Mouse (Mus musculus): Measurements from ENCODE around the gene Trim40.
A peak's percentile ranks its signal among the peaks of the same experiment; 100 is the strongest.

Trim40 gene

DNA sequence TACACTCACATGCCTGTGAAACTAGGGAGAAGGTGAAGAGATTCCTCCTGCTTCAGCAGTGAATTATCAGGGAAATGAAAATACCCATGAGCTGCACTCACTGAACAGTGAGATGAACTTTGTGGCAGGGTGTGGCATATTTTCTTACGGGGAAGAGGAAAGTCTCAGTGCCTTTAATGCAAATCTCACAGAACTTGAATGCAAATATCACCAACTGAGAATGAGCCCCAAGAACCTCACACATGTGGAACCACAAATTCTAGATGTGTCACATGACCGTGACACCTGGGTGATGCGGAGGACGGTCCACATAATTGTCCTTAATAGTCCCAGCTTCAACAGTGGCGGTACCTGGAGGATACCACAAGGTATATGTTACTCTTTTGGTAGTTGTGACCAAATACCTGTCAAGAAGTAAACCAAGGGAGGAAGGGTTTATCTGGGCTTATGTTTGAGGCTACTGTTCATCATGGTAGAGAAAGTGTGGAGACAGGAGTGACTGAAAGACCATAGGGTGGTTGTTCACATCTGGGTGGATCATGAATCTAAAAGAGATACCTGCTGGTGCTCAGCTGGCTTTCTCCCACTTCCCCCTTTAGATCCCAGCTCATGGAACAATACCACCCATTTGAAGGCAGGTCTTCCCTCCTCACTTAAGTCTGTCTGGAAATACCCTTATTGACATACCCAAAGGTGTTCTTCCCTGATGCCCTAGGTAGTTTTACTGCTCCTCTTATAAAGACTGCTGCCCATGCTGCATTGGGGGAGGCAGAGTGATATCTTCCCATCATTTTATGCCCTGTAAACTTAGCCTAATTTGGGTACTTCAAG is at the start of gene Trim40:
Gene Trim40 (minus strand): TSS at position 51 of the 831 bp plus-strand sequence.
- DNase-seq, result no peak

DNA sequence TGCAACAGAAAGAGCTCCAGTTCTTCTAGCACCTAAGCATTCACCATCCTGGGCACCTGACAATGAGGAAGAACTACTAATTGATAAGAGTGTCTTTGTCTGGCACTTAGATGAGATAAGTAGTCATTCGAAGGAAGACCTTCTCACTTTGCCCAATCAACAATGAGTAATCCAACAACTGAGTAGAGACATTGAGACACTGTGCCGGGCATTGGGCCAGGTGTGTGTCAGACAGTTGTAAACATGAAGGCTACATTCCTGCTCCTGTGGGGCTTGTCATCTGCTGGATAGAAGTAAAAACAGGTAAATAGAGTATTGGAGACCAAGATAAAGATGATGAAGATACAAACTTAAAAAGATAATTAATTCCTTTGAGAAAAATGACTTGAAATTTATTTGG is 48.1 kb upstream of the Trim40 start:
- DNase-seq, result no peak

- no peak for DNase-seq
Measured at GRCm38 (mm10) chr17:36931806-36932205, 41.9 kb upstream of the Trim40 start.

- no peak for DNase-seq
Measured at GRCm38 (mm10) chr17:36931130-36931529, 41.2 kb upstream of the Trim40 start.

DNA sequence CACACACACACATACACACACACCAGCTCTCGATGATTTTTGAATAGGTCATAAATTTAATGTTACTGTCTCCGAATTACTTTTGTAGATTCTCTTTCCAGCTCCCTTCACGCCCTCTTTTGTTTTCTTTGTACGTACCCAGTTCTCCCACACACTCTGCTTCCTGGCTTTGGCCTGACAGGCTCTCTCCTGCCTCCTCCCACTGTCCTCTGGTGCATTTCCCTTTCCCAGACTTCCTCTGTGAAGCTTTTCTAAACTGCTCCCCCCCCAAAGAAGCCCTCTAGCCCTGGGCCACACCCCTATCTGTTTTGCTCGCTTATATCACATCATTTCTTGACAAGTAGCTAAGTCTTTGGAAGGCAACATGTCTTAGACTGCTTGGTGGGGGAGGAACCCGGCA is 40.3 kb upstream of the Trim40 start:
- no peak for DNase-seq

DNA sequence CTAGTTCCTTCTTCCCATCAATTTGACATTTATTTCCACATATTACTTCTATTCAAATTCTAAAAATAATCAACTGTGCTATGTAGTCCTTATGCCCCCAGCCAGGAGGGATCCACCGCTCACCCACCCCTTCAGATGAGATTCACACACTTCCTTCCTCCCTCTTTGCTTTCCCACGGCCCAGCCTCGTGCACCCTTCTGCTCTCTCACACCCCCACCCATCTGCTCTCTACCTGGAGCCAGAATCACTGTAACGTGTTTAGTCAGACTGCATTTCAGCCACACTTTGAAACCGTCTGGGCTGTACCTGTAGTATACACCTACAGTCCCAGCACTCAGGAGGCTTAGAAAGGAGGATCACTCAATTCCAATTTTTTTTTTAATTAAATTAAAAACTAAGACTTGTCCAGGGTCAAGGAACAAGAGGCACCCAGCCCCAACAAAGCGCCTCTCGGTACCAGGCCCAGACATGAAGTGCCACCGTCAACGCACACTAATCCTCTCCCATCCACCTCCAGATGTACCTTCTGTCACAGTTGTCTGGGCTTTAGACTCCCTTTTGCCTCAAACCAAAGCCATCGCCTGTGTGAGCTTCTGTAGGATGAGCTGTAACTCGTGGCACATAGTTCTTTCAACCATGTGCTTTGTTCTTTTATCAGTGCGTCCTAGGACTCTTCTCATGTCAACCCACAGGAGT is 39.5 kb upstream of the Trim40 start:
- no peak for DNase-seq

GRCm38 (mm10) chr17:36927496-36928120 is 37.7 kb upstream of the Trim40 start:
- DNase-seq, result no peak

- no peak for DNase-seq
Measured at GRCm38 (mm10) chr17:36923491-36923890, 33.6 kb upstream of the Trim40 start.

DNA sequence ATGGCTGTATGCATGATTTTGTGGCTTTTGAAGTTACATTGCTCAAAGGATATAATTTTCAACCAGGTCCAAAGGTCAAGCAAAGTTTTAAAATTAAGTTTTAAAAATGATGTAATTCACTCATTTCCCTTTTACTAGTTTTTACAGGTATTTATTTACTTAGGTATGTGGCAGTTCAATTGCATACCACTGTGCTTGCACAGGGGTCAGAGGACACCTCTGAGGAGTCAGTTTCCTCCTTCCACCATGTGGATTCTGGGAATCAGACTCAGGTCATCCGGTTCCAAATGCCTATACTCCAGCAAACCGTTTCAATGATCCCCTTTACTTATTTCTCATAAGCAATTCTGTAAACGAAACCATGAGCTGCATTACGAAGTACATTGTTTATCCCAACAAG is 32.8 kb upstream of the Trim40 start:
- DNase-seq, result no peak

DNA sequence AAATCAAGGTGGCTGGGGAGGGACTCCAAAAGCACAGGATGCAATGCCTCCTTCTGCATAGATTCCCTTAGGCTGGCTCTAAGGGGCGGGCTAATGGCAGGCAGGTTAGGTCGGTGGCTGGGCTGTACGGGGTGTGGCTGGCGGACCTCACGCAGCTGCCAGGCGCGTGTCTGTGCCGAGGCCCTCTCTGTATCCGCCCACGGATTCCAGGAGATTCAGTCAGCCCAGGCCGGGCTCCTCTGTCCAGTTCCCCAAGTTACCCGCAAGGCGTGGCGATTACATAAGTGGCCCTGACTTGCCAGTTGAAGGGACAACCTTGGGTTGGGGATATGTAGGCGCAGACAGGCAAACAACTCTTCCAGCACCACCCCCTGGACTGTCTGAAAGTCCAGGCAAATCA is 30.3 kb upstream of the Trim40 start:
- DNase-seq, result no peak

DNA sequence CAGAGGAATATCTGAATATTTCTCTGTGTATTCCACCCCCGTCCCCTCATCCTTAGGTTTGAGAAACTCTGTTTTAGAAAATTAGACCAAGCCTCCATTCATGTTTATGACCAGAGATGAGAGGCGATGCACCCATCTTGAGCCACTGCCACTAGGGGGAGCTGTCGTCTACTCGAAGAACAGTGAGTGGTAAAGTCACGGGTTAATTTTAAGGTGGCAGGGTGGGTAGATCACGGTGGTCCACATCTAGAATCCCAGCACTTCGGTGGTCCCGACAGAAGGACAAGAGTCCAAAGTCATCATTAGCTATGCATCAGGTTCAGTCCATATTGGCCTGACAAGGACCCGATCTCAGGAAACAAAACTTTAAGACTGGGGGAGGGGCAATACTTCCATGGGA is 25.2 kb upstream of the Trim40 start:
- peak; percentile 62 to 66 for DNase-seq

DNA sequence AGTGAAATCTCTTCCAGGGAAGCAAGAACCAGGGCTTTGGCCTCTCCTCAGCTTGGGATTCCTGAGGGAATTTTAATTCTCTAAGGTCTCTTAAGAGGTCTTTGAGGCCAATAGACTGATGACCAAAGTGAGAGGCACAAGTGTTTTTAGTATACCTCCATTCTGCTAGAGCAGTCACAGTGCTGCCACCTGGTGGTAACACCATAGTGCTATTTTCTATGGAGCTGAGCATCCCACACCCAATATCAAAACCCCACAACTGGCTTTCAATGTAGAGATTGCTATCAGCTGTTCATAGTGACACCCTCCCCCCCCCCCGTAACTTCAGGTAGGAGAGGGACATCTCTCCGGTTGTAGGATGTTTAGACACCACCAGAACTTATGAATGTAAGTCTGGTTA is 24.2 kb upstream of the Trim40 start:
- peak; percentile 77 to 83 for DNase-seq

GRCm38 (mm10) chr17:36912031-36912430 is 22.1 kb upstream of the Trim40 start:
- DNase-seq, result no peak

DNA sequence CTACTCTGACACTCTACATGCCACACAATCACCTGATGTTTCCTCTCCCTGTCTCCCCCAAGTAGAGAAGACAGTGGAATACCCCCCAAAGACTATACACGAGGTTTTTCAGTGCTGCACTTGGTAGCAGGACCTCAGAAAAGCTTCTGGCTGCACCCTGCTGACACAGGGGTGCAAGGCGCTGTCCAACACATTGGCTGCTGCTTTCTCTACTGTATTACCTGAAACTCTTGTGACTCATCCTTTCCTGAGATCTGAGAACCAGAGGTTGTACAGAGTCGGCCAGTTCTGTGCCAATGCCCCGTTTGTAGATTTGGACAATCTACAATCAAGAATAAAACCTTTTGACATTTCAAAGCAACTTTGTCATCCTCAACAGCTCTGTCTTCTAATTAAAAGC is 19.9 kb upstream of the Trim40 start:
- DNase-seq, result no peak

DNA sequence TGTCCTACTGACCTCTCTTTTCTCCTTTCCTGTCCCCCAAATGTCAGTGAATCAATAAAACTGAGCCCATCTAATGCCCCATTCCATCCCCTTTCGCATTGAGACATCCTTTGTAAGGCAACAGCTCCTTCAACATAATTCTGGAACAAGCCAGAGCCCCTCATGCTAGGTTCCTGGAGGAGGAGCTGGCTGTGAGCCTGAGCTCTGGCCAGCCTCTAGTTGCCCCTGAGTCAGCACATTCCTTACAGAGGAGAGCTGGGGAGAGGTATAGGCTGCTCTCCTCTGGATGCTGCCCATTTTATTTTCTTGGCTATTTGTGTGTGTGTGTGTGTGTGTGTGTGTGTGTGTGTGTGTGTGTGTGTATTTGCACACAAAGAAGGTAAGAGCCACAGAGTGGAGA is 18.3 kb upstream of the Trim40 start:
- no peak for DNase-seq

GRCm38 (mm10) chr17:36903651-36904050 is 13.7 kb upstream of the Trim40 start:
- no peak for DNase-seq

- no peak for DNase-seq
Measured at GRCm38 (mm10) chr17:36900691-36901090, 10.8 kb upstream of the Trim40 start.

- no peak for DNase-seq
Measured at GRCm38 (mm10) chr17:36900001-36900400, 10.1 kb upstream of the Trim40 start.

DNA sequence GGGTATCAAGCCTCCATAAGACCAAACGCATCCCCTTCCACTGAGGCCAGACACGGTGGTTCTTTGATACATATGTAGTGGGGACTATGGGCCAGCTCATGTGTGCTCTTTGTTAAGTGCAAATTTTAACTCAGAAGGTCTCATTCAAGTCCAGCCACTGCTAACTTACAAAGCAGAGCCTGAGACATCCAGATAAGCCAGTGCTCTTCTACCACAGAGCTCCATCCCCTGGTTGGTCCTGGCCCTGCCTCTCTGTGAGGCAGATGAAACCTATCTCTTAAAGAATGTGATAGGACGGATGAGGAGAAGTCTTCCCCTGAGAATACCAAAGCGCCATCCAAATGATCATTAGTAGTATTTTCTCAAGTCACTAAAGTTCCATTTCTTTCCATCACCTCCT is 9.5 kb upstream of the Trim40 start:
- no peak for DNase-seq

DNA sequence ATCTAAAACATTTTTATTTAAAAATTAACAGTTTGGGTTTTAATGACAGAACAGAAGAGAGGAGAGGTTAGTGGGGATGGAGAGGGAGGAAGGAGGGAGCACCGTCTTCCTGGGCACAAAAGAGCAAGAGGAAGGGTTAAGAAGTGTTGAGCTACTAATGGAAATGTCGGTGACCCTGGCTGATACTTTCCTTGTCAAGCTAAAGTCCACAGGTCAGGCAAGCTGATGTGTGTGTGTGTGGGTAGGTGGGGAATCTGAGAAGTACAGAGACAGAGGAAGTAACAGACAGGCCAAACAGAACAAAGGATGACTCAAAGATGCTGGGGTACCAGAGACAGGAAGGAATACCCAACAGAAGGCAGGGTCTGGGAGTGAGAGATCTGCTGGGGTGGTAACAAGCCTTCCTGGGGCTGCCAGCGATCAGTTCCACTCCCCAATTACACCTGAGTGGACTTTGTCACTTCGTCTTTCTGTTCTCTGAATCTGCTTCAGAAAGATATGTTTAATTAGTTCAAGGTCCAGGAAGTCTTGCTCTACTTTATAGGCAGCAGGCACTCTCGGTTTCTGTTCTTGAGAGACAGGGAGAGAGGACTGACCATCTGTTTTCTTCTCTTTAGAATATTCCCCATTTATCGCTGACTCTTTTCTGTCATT is 7.8 kb upstream of the Trim40 start, which contains the start of gene Trim31:
Gene Trim31 (plus strand): TSS at position 567 of the 654 bp plus-strand sequence.
- DNase-seq, result no peak

DNA sequence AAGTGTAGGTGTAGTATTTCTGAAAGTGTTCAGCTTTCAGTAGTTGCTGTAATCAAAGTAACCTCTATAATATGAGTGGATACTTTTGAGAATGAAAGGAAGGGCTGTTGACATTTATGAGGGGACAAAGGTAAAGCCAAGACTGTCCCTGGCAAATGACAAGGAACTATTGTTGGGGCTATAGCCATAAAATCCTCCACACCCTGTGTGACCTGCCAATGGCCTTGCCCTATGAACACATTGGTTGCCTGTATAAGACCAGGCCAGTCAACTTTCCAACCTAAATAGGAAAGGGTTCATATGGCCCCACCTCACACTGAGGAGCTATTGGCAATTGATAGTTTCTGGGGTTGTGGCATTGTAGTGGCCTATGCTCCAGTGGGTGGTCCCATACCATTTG is 7.1 kb upstream of the Trim40 start:
- no peak for DNase-seq

- peak; percentile 21 to 44 for DNase-seq
Measured at GRCm38 (mm10) chr17:36896583-36896982, 6.7 kb upstream of the Trim40 start.

DNA sequence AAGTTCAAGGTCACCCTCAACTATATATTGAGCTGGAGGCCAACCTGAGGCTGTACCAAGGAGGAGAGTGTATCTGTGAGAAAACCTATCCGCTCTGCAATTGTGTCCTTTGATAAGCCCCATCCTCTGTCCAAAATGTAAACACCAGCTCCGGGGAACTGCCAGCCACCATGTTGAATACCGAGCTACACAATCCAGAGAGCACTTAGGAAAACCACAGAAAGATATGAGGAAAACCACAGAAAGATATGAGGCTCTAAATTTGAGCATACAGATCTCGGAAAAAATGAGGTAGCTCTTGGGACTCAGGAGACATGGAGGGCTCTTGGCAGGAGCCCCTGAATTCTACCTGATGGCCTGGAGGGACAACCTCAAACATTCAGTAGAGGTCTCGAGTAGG is 3.5 kb upstream of the Trim40 start:
- no peak for DNase-seq
